Mouse (Mus musculus): ENCODE results near the gene Shroom3. TPM values are rescaled to one million over a fixed set of nuclear protein-coding genes. Genes with fewer than 3 reads are reported as not detected.

Gene Shroom3
- polyA plus RNA-seq, 1 experiment = 1.3 TPM

- no peak for TF ChIP-seq CTCF (IDR thresholded peaks at IDR 0.05; ENCODE audit: control insufficient read depth, insufficient read depth, low read length)
- TF ChIP-seq POLR2A (IDR thresholded peaks at IDR 0.05; ENCODE audit: borderline replicate concordance, control insufficient read depth, low read depth, low read length) = no peak
- no peak overlapping the region for H3K4me3 ChIP-seq (replicated peaks; ENCODE audit: control insufficient read depth, low read depth, low read length)
- no peak overlapping the region for H3K27ac ChIP-seq (ENCODE audit: control insufficient read depth, insufficient read depth, low read depth, low read length, poor library complexity)
- WGBS = 77% methylated on average over 4 of the region's 4 CpGs
- no peaks in the 10 kb centered on the region for H3K4me1 ChIP-seq (ENCODE audit: control insufficient read depth, insufficient read depth, low read length)
Measured at GRCm38 (mm10) chr5:92763546-92763952, 80.3 kb downstream of the Shroom3 start.

- H3K4me3 ChIP-seq (replicated peaks; ENCODE audit: control insufficient read depth, low read depth, low read length) = no peak overlapping the region
- H3K4me1 ChIP-seq (ENCODE audit: control insufficient read depth, insufficient read depth, low read length) = no peaks in the 10 kb centered on the region
- TF ChIP-seq POLR2A (IDR thresholded peaks at IDR 0.05; ENCODE audit: borderline replicate concordance, control insufficient read depth, low read depth, low read length) = no peak
- no peak for TF ChIP-seq CTCF (IDR thresholded peaks at IDR 0.05; ENCODE audit: control insufficient read depth, insufficient read depth, low read length)
- whole genome bisulfite sequencing = 66% methylated on average over 4 of the region's 4 CpGs
- H3K27ac ChIP-seq (ENCODE audit: control insufficient read depth, insufficient read depth, low read depth, low read length, poor library complexity) = no peak overlapping the region
Measured at GRCm38 (mm10) chr5:92766301-92766700, 83.1 kb downstream of the Shroom3 start.

GRCm38 (mm10) chr5:92767194-92767777 lies 84.1 kb downstream of the Shroom3 start:
- H3K27ac ChIP-seq (ENCODE audit: control insufficient read depth, insufficient read depth, low read depth, low read length, poor library complexity) = no peak overlapping the region
- WGBS = 58% methylated on average over 7 of the region's 7 CpGs
- TF ChIP-seq POLR2A (IDR thresholded peaks at IDR 0.05; ENCODE audit: borderline replicate concordance, control insufficient read depth, low read depth, low read length) (no peak), CTCF (IDR thresholded peaks at IDR 0.05; ENCODE audit: control insufficient read depth, insufficient read depth, low read length) (no peak)
- no peak overlapping the region for H3K4me3 ChIP-seq (replicated peaks; ENCODE audit: control insufficient read depth, low read depth, low read length)
- H3K4me1 ChIP-seq (ENCODE audit: control insufficient read depth, insufficient read depth, low read length) = no peaks in the 10 kb centered on the region

GRCm38 (mm10) chr5:92767857-92768291 lies 84.6 kb downstream of the Shroom3 start:
- 72% methylated on average over 6 of the region's 6 CpGs for WGBS
- TF ChIP-seq CTCF (IDR thresholded peaks at IDR 0.05; ENCODE audit: control insufficient read depth, insufficient read depth, low read length) (no peak), POLR2A (IDR thresholded peaks at IDR 0.05; ENCODE audit: borderline replicate concordance, control insufficient read depth, low read depth, low read length) (no peak)

GRCm38 (mm10) chr5:92773821-92774220 lies 90.6 kb downstream of the Shroom3 start:
- no peak for TF ChIP-seq CTCF (IDR thresholded peaks at IDR 0.05; ENCODE audit: control insufficient read depth, insufficient read depth, low read length)
- TF ChIP-seq POLR2A (IDR thresholded peaks at IDR 0.05; ENCODE audit: borderline replicate concordance, control insufficient read depth, low read depth, low read length) = no peak
- H3K27ac ChIP-seq (ENCODE audit: control insufficient read depth, insufficient read depth, low read depth, low read length, poor library complexity) = no peak overlapping the region
- H3K4me1 ChIP-seq (ENCODE audit: control insufficient read depth, insufficient read depth, low read length) = no peaks in the 10 kb centered on the region
- 64% methylated on average over 3 of the region's 3 CpGs for WGBS
- no peak overlapping the region for H3K4me3 ChIP-seq (replicated peaks; ENCODE audit: control insufficient read depth, low read depth, low read length)

More at GRCm38 (mm10) chr5:92767857-92768291, 84.6 kb downstream of the Shroom3 start:
- no peaks in the 10 kb centered on the region for H3K4me1 ChIP-seq (ENCODE audit: control insufficient read depth, insufficient read depth, low read length)
- H3K4me3 ChIP-seq (replicated peaks; ENCODE audit: control insufficient read depth, low read depth, low read length) = no peak overlapping the region
- H3K27ac ChIP-seq (ENCODE audit: control insufficient read depth, insufficient read depth, low read depth, low read length, poor library complexity) = no peak overlapping the region

GRCm38 (mm10) chr5:92774419-92774818 lies 91.2 kb downstream of the Shroom3 start:
- 80% methylated on average over 2 of the region's 2 CpGs for whole genome bisulfite sequencing
- no peak for TF ChIP-seq POLR2A (IDR thresholded peaks at IDR 0.05; ENCODE audit: borderline replicate concordance, control insufficient read depth, low read depth, low read length)
- TF ChIP-seq CTCF (IDR thresholded peaks at IDR 0.05; ENCODE audit: control insufficient read depth, insufficient read depth, low read length) = no peak
- Histone ChIP-seq H3K4me1 (ENCODE audit: control insufficient read depth, insufficient read depth, low read length) (no peaks in the 10 kb centered on the region), H3K4me3 (replicated peaks; ENCODE audit: control insufficient read depth, low read depth, low read length) (no peak overlapping the region), H3K27ac (ENCODE audit: control insufficient read depth, insufficient read depth, low read depth, low read length, poor library complexity) (no peak overlapping the region)

- no peak overlapping the region for H3K4me3 ChIP-seq (replicated peaks; ENCODE audit: control insufficient read depth, low read depth, low read length)
- TF ChIP-seq CTCF (IDR thresholded peaks at IDR 0.05; ENCODE audit: control insufficient read depth, insufficient read depth, low read length) (no peak), POLR2A (IDR thresholded peaks at IDR 0.05; ENCODE audit: borderline replicate concordance, control insufficient read depth, low read depth, low read length) (no peak)
- H3K27ac ChIP-seq (ENCODE audit: control insufficient read depth, insufficient read depth, low read depth, low read length, poor library complexity) = no peak overlapping the region
- H3K4me1 ChIP-seq (ENCODE audit: control insufficient read depth, insufficient read depth, low read length) = no peaks in the 10 kb centered on the region
- WGBS = 76% methylated on average over 3 of the region's 3 CpGs
Measured at GRCm38 (mm10) chr5:92774893-92775292, 91.7 kb downstream of the Shroom3 start.

- 75% methylated on average over 8 of the region's 8 CpGs for WGBS
- H3K27ac ChIP-seq (ENCODE audit: control insufficient read depth, insufficient read depth, low read depth, low read length, poor library complexity) = no peak overlapping the region
- no peak overlapping the region for H3K4me3 ChIP-seq (replicated peaks; ENCODE audit: control insufficient read depth, low read depth, low read length)
- H3K4me1 ChIP-seq (ENCODE audit: control insufficient read depth, insufficient read depth, low read length) = no peaks in the 10 kb centered on the region; the same call in 1 of the 2 replicates
- TF ChIP-seq POLR2A (IDR thresholded peaks at IDR 0.05; ENCODE audit: borderline replicate concordance, control insufficient read depth, low read depth, low read length) (no peak), CTCF (IDR thresholded peaks at IDR 0.05; ENCODE audit: control insufficient read depth, insufficient read depth, low read length) (no peak)
Measured at GRCm38 (mm10) chr5:92778395-92778794, 95.2 kb downstream of the Shroom3 start.

- H3K4me1 ChIP-seq (ENCODE audit: control insufficient read depth, insufficient read depth, low read length) = no peaks in the 10 kb centered on the region; the same call in 1 of the 2 replicates
- no peak overlapping the region for H3K27ac ChIP-seq (ENCODE audit: control insufficient read depth, insufficient read depth, low read depth, low read length, poor library complexity)
- H3K4me3 ChIP-seq (replicated peaks; ENCODE audit: control insufficient read depth, low read depth, low read length) = no peak overlapping the region
- TF ChIP-seq POLR2A (IDR thresholded peaks at IDR 0.05; ENCODE audit: borderline replicate concordance, control insufficient read depth, low read depth, low read length) (no peak), CTCF (IDR thresholded peaks at IDR 0.05; ENCODE audit: control insufficient read depth, insufficient read depth, low read length) (no peak)
Measured at GRCm38 (mm10) chr5:92781082-92781481, 97.8 kb downstream of the Shroom3 start.

All from bone marrow, adult 2 months (tissue).